Mouse (Mus musculus) bone marrow macrophage, adult 2 months (primary cell): ENCODE measurements around the gene Adpgk.

Experiments used
- CTCF ChIP-seq: IDR thresholded peaks from 2 replicates; pipeline ENCODE4 v1.5.1; 2012; ENCODE audit warnings: low read depth, mild to moderate bottlenecking, low read length, moderate library complexity
- POLR2A ChIP-seq: IDR thresholded peaks from 2 replicates; pipeline ENCODE4 v1.6.1; 2012; ENCODE audit warnings: mild to moderate bottlenecking, low read depth, low read length, borderline replicate concordance

GRCm38 (mm10) chr9:59290957-59291687, at the start of gene Adpgk:
- TF ChIP-seq CTCF (no peak; the same call in 1 of the 2 replicates), POLR2A (no peak)
